In genomic region chr9:61985183-61985863, GRCm38 (mm10) we compare ENCODE assay signal across 9 mouse cellular contexts. TPM values are rescaled to one million over a fixed set of nuclear protein-coding genes. Genes with fewer than 3 reads are reported as not detected.
DNase-seq lines count a peak whose midpoint lies in the region; ATAC-seq and TF ChIP-seq lines count a peak whose summit lies in the region.
"Had no signal": no experiment of that assay in that cellular context is flagged by ENCODE, and none has a peak within 500 bp of the region (broad histone marks: within the 10 kb centered on the region; RNA-seq: fewer than 3 reads in every experiment).

No protein-coding gene starts in this region.

- H3K27me3 ChIP-seq in embryonic facial prominence, embryonic 11.5 days (ENCODE audit: control insufficient read depth, insufficient read depth, low read length), result no peaks in the 10 kb centered on the region
- no peaks in the 10 kb centered on the region for H3K27me3 ChIP-seq in hindbrain, postnatal 0 days (ENCODE audit: insufficient read depth, low read length)
- H3K27me3 ChIP-seq: heart, embryonic 13.5 days had no signal

- WGBS in embryonic facial prominence, embryonic 11.5 days, result 62% methylated on average over 11 of the region's 11 CpGs
- 44% methylated on average over 11 of the region's 11 CpGs for WGBS in hindbrain, postnatal 0 days

- peak; percentile 33 for DNase-seq in ovary, postnatal 10 days (ENCODE audit: low spot score)
- no peak for DNase-seq in ovary, adult 18-20 months (ENCODE audit: low spot score)
- DNase-seq in embryonic facial prominence, embryonic 11.5 days (ENCODE audit: low spot score), result peak; percentile 72
- peak; percentile 69 for DNase-seq in hindbrain, postnatal 0 days (ENCODE audit: low spot score)
- DNase-seq in lung, adult 18-20 months, result peak; percentile 67 to 68
- DNase-seq in right cerebral cortex, postnatal 10 days (ENCODE audit: low spot score in 2 of 2), result peak; percentile 43 to 67

- H3K36me3 ChIP-seq in embryonic facial prominence, embryonic 11.5 days (replicated peaks; ENCODE audit: control insufficient read depth, insufficient read depth, low read depth, low read length), result no peaks in the 10 kb centered on the region
- no peaks in the 10 kb centered on the region for H3K36me3 ChIP-seq in hindbrain, postnatal 0 days (ENCODE audit: insufficient read depth, low read length)
- H3K36me3 ChIP-seq: heart, embryonic 13.5 days had no signal

- no peak overlapping the region for H3K9ac ChIP-seq in embryonic facial prominence, embryonic 11.5 days (replicated peaks; ENCODE audit: low read length)
- H3K9ac ChIP-seq in hindbrain, postnatal 0 days (replicated peaks; ENCODE audit: low read length), result no peak overlapping the region
- H3K9ac ChIP-seq: heart, embryonic 13.5 days had no signal

- H3K9me3 ChIP-seq in embryonic facial prominence, embryonic 11.5 days (replicated peaks; ENCODE audit: control insufficient read depth, low read length), result no peaks in the 10 kb centered on the region
- H3K9me3 ChIP-seq in hindbrain, postnatal 0 days (ENCODE audit: low read length), result no peaks in the 10 kb centered on the region
- H3K9me3 ChIP-seq: heart, embryonic 13.5 days had no signal

- H3K4me2 ChIP-seq in embryonic facial prominence, embryonic 11.5 days (ENCODE audit: low read depth, low read length), result no peak overlapping the region
- H3K4me2 ChIP-seq in hindbrain, postnatal 0 days (ENCODE audit: low read depth, low read length), result no peak overlapping the region
- H3K4me2 ChIP-seq: heart, embryonic 13.5 days had no signal

- no peaks in the 10 kb centered on the region for H3K4me1 ChIP-seq in embryonic facial prominence, embryonic 11.5 days (ENCODE audit: control insufficient read depth, insufficient read depth, low read length)
- 0 out of 2 replicates have a peak, but pooled peaks cover 3% of the 10 kb centered on the region for H3K4me1 ChIP-seq in hindbrain, postnatal 0 days (ENCODE audit: insufficient read depth, low read length)

- peak; percentile 74 for TF ChIP-seq CTCF in hindbrain, postnatal 0 days (IDR thresholded peaks at IDR 0.05; ENCODE audit: low read depth)

- no peak overlapping the region for H3K4me3 ChIP-seq in embryonic facial prominence, embryonic 11.5 days (ENCODE audit: low read depth, low read length)
- H3K4me3 ChIP-seq in hindbrain, postnatal 0 days (ENCODE audit: low read length), result no peak overlapping the region
- H3K4me3 ChIP-seq: heart, embryonic 13.5 days; myocyte had no signal

- peak; percentile 53 for ATAC-seq in activated CD4-positive, CD25-positive, alpha-beta regulatory T cell, adult 4 months
- ATAC-seq in embryonic facial prominence, embryonic 11.5 days (replicated peaks; ENCODE audit: insufficient number of reproducible peaks, low FRiP score, low TSS enrichment, low read depth), result no peak
- ATAC-seq in hindbrain, postnatal 0 days, result no peak

- H3K27ac ChIP-seq in embryonic facial prominence, embryonic 11.5 days (replicated peaks; ENCODE audit: low read depth, low read length), result no peak overlapping the region
- no peak overlapping the region for H3K27ac ChIP-seq in hindbrain, postnatal 0 days
- H3K27ac ChIP-seq: heart, embryonic 13.5 days had no signal

RNA-seq across cellular contexts. Expression of gene Kif23, which starts 38.7 kb away (rescaled TPM):
- 10 to 100 TPM; 29.4 to 40.1 TPM for polyA plus RNA-seq in activated CD4-positive, CD25-positive, alpha-beta regulatory T cell, adult 4 months (2017; shearing (Covaris generic))
- polyA plus RNA-seq in embryonic facial prominence, embryonic 11.5 days (2014; fragmentation: Nextera tagmentation; extraction: Ambion mirVana), result 121 and 127 TPM in 2 replicates
- 4.5 and 7.5 TPM in 2 replicates for total RNA-seq in hindbrain, postnatal 0 days (2014; rRNA removed)
- polyA plus RNA-seq in hindbrain, postnatal 0 days (2015; fragmentation: Nextera tagmentation; extraction: Ambion mirVana), result 14.7 and 15.5 TPM in 2 replicates

RNA-seq across cellular contexts. Expression of gene Paqr5, which starts 41.3 kb away (rescaled TPM):
- polyA plus RNA-seq in activated CD4-positive, CD25-positive, alpha-beta regulatory T cell, adult 4 months (2017; shearing (Covaris generic)), result under 1 TPM in 1 of 2 experiments, not detected in 1; 0.26 TPM
- 0.34 and 0.54 TPM in 2 replicates for polyA plus RNA-seq in embryonic facial prominence, embryonic 11.5 days (2014; fragmentation: Nextera tagmentation; extraction: Ambion mirVana)
- total RNA-seq in hindbrain, postnatal 0 days (2014; rRNA removed), result 0.16 and 1.0 TPM in 2 replicates
- polyA plus RNA-seq in hindbrain, postnatal 0 days (2015; fragmentation: Nextera tagmentation; extraction: Ambion mirVana), result 0.80 and 1.0 TPM in 2 replicates
